Mouse (Mus musculus) kidney, adult 18-20 months (tissue): ENCODE results near the gene Pomgnt2.

ENCODE experiments used
- DNase-seq: peaks from one replicate; pipeline ENCODE4 v3.0.0; 2021

The Pomgnt2 gene

DNA sequence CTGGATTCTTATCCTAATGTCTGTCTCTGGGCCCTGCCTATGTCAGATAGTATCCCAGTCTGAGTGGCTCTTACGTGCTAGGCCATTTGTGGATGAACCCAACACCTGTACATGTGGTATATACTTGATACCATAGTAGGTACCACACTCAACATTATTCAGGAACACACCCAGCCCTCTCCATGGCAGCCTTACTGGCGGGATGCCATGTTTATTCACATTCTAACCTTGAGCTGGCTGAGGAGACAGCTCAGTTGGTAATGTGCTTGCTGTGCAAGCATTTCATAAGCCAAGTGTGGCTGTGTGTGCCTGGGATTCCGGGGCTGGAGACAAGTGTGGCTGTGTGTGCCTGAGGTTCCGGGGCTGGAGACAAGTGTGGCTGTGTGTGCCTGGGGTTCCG is 28.7 kb downstream of the Pomgnt2 start:
- DNase-seq: peak; percentile 18

GRCm38 (mm10) chr9:121964941-121965340 is 32.0 kb downstream of the Pomgnt2 start:
- DNase-seq: no peak

GRCm38 (mm10) chr9:121959966-121960635 is 36.8 kb downstream of the Pomgnt2 start:
- no peak for DNase-seq

GRCm38 (mm10) chr9:121952596-121952995 is 44.3 kb downstream of the Pomgnt2 start:
- DNase-seq: no peak

- DNase-seq: no peak
Measured at GRCm38 (mm10) chr9:121951114-121951423, 45.8 kb downstream of the Pomgnt2 start.

GRCm38 (mm10) chr9:121950418-121951113 is 46.3 kb downstream of the Pomgnt2 start, which contains the start of gene Fam198a:
Fam198a (plus strand) TSS chr9:121950988.
- peak; percentile 83 for DNase-seq

DNA sequence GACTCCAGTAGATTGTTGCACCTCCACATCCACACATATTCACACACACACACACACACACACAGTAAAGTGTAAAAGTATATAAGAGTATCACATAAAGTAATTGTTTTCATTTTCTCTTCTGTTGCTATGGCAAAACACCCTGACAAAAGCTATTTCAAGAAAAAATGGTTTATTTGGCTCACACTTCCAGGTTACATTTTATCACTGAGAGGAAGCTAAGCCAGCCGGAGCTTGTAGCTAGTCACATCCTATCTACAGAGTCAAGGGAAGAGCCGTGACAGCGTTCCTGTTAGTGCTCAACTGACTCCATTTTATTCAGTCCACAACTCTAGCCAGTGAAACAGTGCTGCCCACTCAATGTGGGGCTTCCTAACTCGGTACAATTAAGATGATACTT is 48.5 kb downstream of the Pomgnt2 start:
- DNase-seq: no peak

DNA sequence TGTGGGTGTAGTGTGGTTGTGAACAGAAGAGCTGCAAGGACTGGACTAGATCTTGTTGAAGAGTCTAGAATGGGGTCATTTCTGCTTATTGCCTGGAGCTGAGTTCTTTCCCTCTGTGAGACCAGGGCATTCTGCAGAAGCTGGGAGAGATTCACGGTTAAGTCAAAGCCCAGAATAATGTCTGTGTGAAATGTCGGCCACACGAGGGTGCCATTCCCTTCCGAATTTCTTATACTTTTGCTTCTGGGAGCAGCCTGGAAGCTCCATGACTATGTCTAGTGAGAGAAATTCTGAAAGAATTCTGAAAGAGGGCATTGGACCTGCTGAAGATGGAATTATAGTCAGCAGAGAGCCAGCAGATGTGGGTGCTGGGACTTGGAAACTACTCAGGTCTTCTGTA is 49.1 kb downstream of the Pomgnt2 start:
- peak; percentile 70 for DNase-seq

DNA sequence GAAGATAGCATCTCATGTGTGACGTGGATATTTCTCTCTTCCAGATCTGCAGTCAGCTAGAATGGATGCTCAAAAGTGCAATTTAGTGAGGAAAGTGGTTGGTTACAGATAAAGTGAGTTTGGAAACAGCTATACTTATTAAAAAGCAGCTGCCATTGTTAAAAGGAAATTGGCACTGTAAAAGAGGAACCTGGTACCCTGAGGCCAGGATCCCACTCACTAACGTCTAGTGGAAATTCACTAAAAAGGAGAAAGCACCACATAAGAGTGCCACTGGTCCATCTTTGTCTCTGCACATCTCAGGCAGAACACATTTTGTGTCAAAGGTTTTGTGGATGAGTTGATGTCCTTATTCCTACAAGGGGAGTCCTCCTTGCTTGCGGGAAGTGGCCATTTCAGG is 53.3 kb downstream of the Pomgnt2 start:
- no peak for DNase-seq

DNA sequence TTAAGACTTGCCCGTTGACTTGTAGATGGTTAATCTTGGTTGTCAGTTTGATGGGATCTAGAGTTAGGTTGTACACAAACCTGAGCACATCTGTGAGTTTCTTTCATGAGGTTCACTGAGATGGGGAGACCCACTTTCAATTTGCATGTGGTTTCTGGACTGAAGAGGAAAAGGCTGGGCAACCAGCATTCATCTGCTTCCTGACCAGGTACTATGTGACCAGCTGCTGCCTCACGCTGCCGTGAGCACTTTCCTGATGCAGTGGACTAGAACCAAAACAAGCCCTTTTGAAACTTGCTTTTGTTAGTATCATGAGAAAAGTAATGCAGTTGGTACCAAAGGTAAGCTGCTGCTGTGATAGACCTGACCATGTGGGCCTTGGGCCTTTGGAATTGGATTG is 53.9 kb downstream of the Pomgnt2 start:
- DNase-seq: no peak

- DNase-seq: no peak
Measured at GRCm38 (mm10) chr9:121937944-121938355, 59.0 kb downstream of the Pomgnt2 start.

DNA sequence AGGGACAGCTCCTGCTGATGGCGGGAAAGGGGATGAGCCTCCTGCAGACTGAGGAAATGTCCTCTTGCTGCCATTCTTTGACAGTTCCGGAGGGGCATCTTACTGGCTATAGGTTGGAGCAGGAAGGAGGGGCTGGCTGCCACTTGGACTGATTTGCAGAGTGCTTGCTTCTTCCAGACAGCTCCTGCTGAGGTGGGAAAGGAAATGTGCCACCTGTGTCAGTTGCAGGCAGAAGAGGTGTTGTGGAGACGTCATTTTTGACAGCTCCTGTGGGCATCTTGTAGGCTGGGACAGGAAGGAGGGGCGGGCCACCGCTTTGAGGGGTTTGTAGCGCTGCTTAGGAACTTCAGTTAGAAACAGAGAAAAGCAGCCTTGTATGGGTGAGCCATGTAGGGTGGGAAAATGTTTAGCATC is 59.5 kb downstream of the Pomgnt2 start:
- no peak for DNase-seq

GRCm38 (mm10) chr9:121936952-121937351 is 60.0 kb downstream of the Pomgnt2 start:
- DNase-seq: no peak

- DNase-seq: no peak
Measured at GRCm38 (mm10) chr9:121934856-121935255, 62.1 kb downstream of the Pomgnt2 start.
